Mouse (Mus musculus) small intestine, adult 2 months (tissue): ENCODE data around the gene Kmt2a.

Experiments used
- CTCF ChIP-seq: fragments of 200-500 bp; IDR thresholded peaks from 2 replicates; pipeline ENCODE4 v1.5.1; 2012; ENCODE audit warnings: low read depth, mild to moderate bottlenecking, control low read depth, inconsistent platforms, low read length, moderate library complexity, mixed read lengths; ENCODE audit not compliant: insufficient replicate concordance, insufficient read length; ENCODE audit errors: extremely low read depth
- POLR2A ChIP-seq: fragments of 200-500 bp; IDR thresholded peaks from 2 replicates; pipeline ENCODE4 v1.6.1; 2012; ENCODE audit warnings: low read depth, mild to moderate bottlenecking, control low read depth, inconsistent platforms, low read length, moderate library complexity

DNA sequence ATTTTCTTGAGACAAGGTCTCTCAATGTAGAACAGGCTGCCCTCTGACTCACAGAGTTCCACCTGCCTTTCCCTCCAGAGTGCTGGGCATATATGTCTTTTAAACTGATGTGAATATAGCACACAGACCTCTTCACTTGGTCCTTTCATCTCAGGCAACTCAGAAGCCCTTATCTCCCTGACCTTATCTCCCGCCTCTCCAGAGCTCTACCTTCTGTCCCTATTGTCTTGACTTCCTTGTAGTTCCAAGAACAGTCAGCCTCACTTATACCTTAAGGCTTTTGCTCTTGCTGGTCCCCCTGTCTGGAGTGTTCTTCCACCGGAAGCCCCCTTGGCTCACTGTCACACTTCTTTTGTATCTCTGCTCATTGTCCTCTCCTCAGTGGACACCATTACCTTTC lies 9.0 kb upstream of the Kmt2a start:
- no peak for TF ChIP-seq POLR2A
- TF ChIP-seq CTCF = no peak
